Mouse (Mus musculus): ENCODE data around the gene Ganc. TPM values are rescaled to one million over a fixed set of nuclear protein-coding genes. Genes with fewer than 3 reads are reported as not detected.

Gene Ganc
- polyA plus RNA-seq, 1 experiment from 2014 or later = 9.7 TPM

GRCm38 (mm10) chr2:120481921-120482320, 78.2 kb downstream of the Ganc start:
- Histone ChIP-seq H3K4me2 (no peak overlapping the region), H3K27ac (no peak overlapping the region), H3K36me3 (replicated peaks) (no peaks in the 10 kb centered on the region), H3K4me1 (no peaks in the 10 kb centered on the region), H3K4me3 (no peak overlapping the region), H3K27me3 (replicated peaks) (no peaks in the 10 kb centered on the region), H3K9ac (no peak overlapping the region), H3K9me3 (no peaks in the 10 kb centered on the region)
- WGBS = 81% methylated on average over 8 of the region's 8 CpGs
- no peak for ATAC-seq (replicated peaks)

- H3K4me2 ChIP-seq = no peak overlapping the region
- H3K4me3 ChIP-seq = no peak overlapping the region
- WGBS = 82% methylated on average over 8 of the region's 8 CpGs
- H3K4me1 ChIP-seq = no peaks in the 10 kb centered on the region
- H3K36me3 ChIP-seq (replicated peaks) = no peaks in the 10 kb centered on the region
- no peak overlapping the region for H3K27ac ChIP-seq
- H3K9ac ChIP-seq = no peak overlapping the region
- H3K9me3 ChIP-seq = no peaks in the 10 kb centered on the region
- ATAC-seq (replicated peaks) = no peak
- H3K27me3 ChIP-seq (replicated peaks) = no peaks in the 10 kb centered on the region
Measured at GRCm38 (mm10) chr2:120482506-120483389, 79.1 kb downstream of the Ganc start.

- Histone ChIP-seq H3K9ac (no peak overlapping the region), H3K9me3 (no peaks in the 10 kb centered on the region), H3K27ac (no peak overlapping the region), H3K36me3 (replicated peaks) (no peaks in the 10 kb centered on the region), H3K27me3 (replicated peaks) (no peaks in the 10 kb centered on the region), H3K4me3 (no peak overlapping the region), H3K4me1 (no peaks in the 10 kb centered on the region), H3K4me2 (no peak overlapping the region)
- 88% methylated on average over 3 of the region's 3 CpGs for WGBS
- no peak for ATAC-seq (replicated peaks)
Measured at GRCm38 (mm10) chr2:120484241-120484640, 80.5 kb downstream of the Ganc start.

- Histone ChIP-seq H3K4me2 (no peak overlapping the region), H3K9ac (no peak overlapping the region), H3K27ac (no peak overlapping the region), H3K9me3 (no peaks in the 10 kb centered on the region), H3K27me3 (replicated peaks) (no peaks in the 10 kb centered on the region), H3K4me3 (no peak overlapping the region), H3K4me1 (no peaks in the 10 kb centered on the region), H3K36me3 (replicated peaks) (no peaks in the 10 kb centered on the region)
- 69% methylated on average over 4 of the region's 4 CpGs for WGBS
- no peak for ATAC-seq (replicated peaks)
Measured at GRCm38 (mm10) chr2:120493254-120493653, 89.6 kb downstream of the Ganc start.

- 90% methylated on average over 3 of the region's 3 CpGs for WGBS
Measured at GRCm38 (mm10) chr2:120496511-120496910, 92.8 kb downstream of the Ganc start.

GRCm38 (mm10) chr2:120499971-120500471, 96.3 kb downstream of the Ganc start:
- H3K9me3 ChIP-seq = no peaks in the 10 kb centered on the region
- H3K4me2 ChIP-seq = no peak overlapping the region
- H3K36me3 ChIP-seq (replicated peaks) = no peaks in the 10 kb centered on the region
- H3K27ac ChIP-seq = no peak overlapping the region
- no peaks in the 10 kb centered on the region for H3K4me1 ChIP-seq
- no peak for ATAC-seq (replicated peaks)
- H3K4me3 ChIP-seq = no peak overlapping the region
- 83% methylated on average over 6 of the region's 6 CpGs for WGBS
- no peaks in the 10 kb centered on the region for H3K27me3 ChIP-seq (replicated peaks)
- H3K9ac ChIP-seq = no peak overlapping the region

More at GRCm38 (mm10) chr2:120496511-120496910, 92.8 kb downstream of the Ganc start:
- H3K36me3 ChIP-seq (replicated peaks) = no peaks in the 10 kb centered on the region
- H3K4me3 ChIP-seq = no peak overlapping the region
- no peak overlapping the region for H3K4me2 ChIP-seq
- no peak for ATAC-seq (replicated peaks)
- H3K27ac ChIP-seq = no peak overlapping the region
- no peak overlapping the region for H3K9ac ChIP-seq
- no peaks in the 10 kb centered on the region for H3K27me3 ChIP-seq (replicated peaks)
- H3K4me1 ChIP-seq = no peaks in the 10 kb centered on the region
- H3K9me3 ChIP-seq = no peaks in the 10 kb centered on the region

- no peaks in the 10 kb centered on the region for H3K4me1 ChIP-seq
- H3K36me3 ChIP-seq (replicated peaks) = peaks cover 10% of the 10 kb centered on the region
- no peak overlapping the region for H3K27ac ChIP-seq
- WGBS = 31% methylated on average over 17 of the region's 17 CpGs
- ATAC-seq (replicated peaks) = no peak
- H3K9ac ChIP-seq = no peak overlapping the region
- H3K4me2 ChIP-seq = no peak overlapping the region
- no peaks in the 10 kb centered on the region for H3K9me3 ChIP-seq
- no peaks in the 10 kb centered on the region for H3K27me3 ChIP-seq (replicated peaks)
- no peak overlapping the region for H3K4me3 ChIP-seq
Measured at GRCm38 (mm10) chr2:120501136-120501918, 97.6 kb downstream of the Ganc start.

GRCm38 (mm10) chr2:120501931-120502604, 98.4 kb downstream of the Ganc start:
- Histone ChIP-seq H3K36me3 (replicated peaks) (peaks cover 10% of the 10 kb centered on the region), H3K9me3 (no peaks in the 10 kb centered on the region), H3K9ac (no peak overlapping the region), H3K4me2 (no peak overlapping the region), H3K4me3 (no peak overlapping the region), H3K27me3 (replicated peaks) (no peaks in the 10 kb centered on the region), H3K27ac (no peak overlapping the region), H3K4me1 (no peaks in the 10 kb centered on the region)
- no peak for ATAC-seq (replicated peaks)
- 66% methylated on average over 13 of the region's 13 CpGs for WGBS

- 78% methylated on average over 3 of the region's 3 CpGs for WGBS
- Histone ChIP-seq H3K36me3 (replicated peaks) (peaks cover 10% of the 10 kb centered on the region), H3K27me3 (replicated peaks) (no peaks in the 10 kb centered on the region), H3K9ac (no peak overlapping the region), H3K4me3 (no peak overlapping the region), H3K9me3 (no peaks in the 10 kb centered on the region), H3K4me1 (no peaks in the 10 kb centered on the region), H3K27ac (no peak overlapping the region), H3K4me2 (no peak overlapping the region)
- ATAC-seq (replicated peaks) = no peak
Measured at GRCm38 (mm10) chr2:120502605-120502990, 98.9 kb downstream of the Ganc start.

GRCm38 (mm10) chr2:120503094-120503493, 99.4 kb downstream of the Ganc start:
- no peaks in the 10 kb centered on the region for H3K27me3 ChIP-seq (replicated peaks)
- H3K4me3 ChIP-seq = no peak overlapping the region
- no peak overlapping the region for H3K9ac ChIP-seq
- H3K9me3 ChIP-seq = no peaks in the 10 kb centered on the region
- H3K4me1 ChIP-seq = no peaks in the 10 kb centered on the region
- 86% methylated on average over 6 of the region's 6 CpGs for WGBS
- no peak for ATAC-seq (replicated peaks)
- no peak overlapping the region for H3K27ac ChIP-seq
- H3K4me2 ChIP-seq = no peak overlapping the region
- peaks cover 10% of the 10 kb centered on the region for H3K36me3 ChIP-seq (replicated peaks)

GRCm38 (mm10) chr2:120503992-120504391, 100.3 kb downstream of the Ganc start:
- Histone ChIP-seq H3K9ac (no peak overlapping the region), H3K4me3 (no peak overlapping the region), H3K4me1 (no peaks in the 10 kb centered on the region), H3K4me2 (no peak overlapping the region), H3K36me3 (replicated peaks) (peaks cover 15% of the 10 kb centered on the region), H3K27ac (no peak overlapping the region), H3K9me3 (no peaks in the 10 kb centered on the region), H3K27me3 (replicated peaks) (no peaks in the 10 kb centered on the region)
- WGBS = 88% methylated on average over 5 of the region's 5 CpGs
- ATAC-seq (replicated peaks) = no peak

Data from midbrain, embryonic 15.5 days (tissue).